In the genomic region with DNA sequence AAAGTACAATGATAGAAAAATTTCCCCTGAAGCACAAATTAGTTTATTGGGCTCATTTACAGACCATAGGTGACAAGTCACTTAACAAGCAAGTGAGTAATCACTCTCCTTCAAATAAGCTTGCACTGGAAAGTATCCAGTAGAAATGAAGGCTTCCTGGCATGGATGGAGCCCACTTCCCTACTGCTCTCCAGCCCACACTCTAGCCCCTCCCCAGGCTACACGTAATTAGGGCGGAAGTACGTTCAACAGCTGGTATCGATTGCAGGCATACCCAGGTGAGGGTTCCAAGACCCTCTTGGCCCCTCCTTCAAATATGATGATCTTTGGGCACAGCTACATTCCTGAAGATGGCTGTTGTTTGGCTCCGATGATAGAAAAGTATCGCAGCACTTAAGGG, we compare ENCODE assay signal across 8 mouse cellular contexts. TPM values are rescaled to one million over a fixed set of nuclear protein-coding genes. Genes with fewer than 3 reads are reported as not detected.
A peak's percentile ranks its signal among the peaks of the same experiment; 100 is the strongest.
DNase-seq lines count a peak whose midpoint lies in the region; ATAC-seq lines count a peak whose summit lies in the region.

No protein-coding gene starts in this region.

- H3K4me3 ChIP-seq in heart, embryonic 16.5 days (ENCODE audit: low read length), result no peak overlapping the region
- H3K4me3 ChIP-seq in midbrain, embryonic 13.5 days (replicated peaks), result peak overlapping the region; percentile 100

- peak overlapping the region; percentile 80; the same call in 1 of the 2 replicates for H3K4me2 ChIP-seq in heart, embryonic 16.5 days (ENCODE audit: low read depth, low read length)
- H3K4me2 ChIP-seq in midbrain, embryonic 13.5 days (replicated peaks), result peak overlapping the region; percentile 72

- WGBS in heart, embryonic 16.5 days, result 57% methylated on average over 6 of the region's 6 CpGs
- WGBS in midbrain, embryonic 13.5 days, result 61% methylated on average over 6 of the region's 6 CpGs

- peaks cover 21% of the 10 kb centered on the region for H3K4me1 ChIP-seq in heart, embryonic 16.5 days (ENCODE audit: control insufficient read depth, insufficient read depth, low read length)
- H3K4me1 ChIP-seq in midbrain, embryonic 13.5 days (replicated peaks), result peaks cover 28% of the 10 kb centered on the region

- DNase-seq in heart, adult 18-20 months, result no peak
- peak; percentile 6 for DNase-seq in R1 (ENCODE audit: low read depth, low spot score)
- peak; percentile 12 for DNase-seq in forelimb bud, embryonic 11.5 days (ENCODE audit: low read depth, low spot score)
- no peak for DNase-seq in adrenal gland, postnatal 36 days
- no peak for DNase-seq in left cerebral cortex, adult 8-10 months (ENCODE audit: low spot score in 2 of 2)

- H3K9me3 ChIP-seq in heart, embryonic 16.5 days (replicated peaks; ENCODE audit: control insufficient read depth, low read length), result no peaks in the 10 kb centered on the region
- H3K9me3 ChIP-seq in midbrain, embryonic 13.5 days, result no peaks in the 10 kb centered on the region

- no peak for ATAC-seq in heart, embryonic 16.5 days (replicated peaks; ENCODE audit: extremely low read depth, insufficient read depth, low FRiP score)
- ATAC-seq in midbrain, embryonic 13.5 days, result no peak
- no peak for ATAC-seq in megakaryocyte progenitor cell, adult 5-6 weeks (replicated peaks; ENCODE audit: poor library complexity)

- H3K27me3 ChIP-seq in heart, embryonic 16.5 days (ENCODE audit: control insufficient read depth, insufficient read depth, low read length), result no peaks in the 10 kb centered on the region
- H3K27me3 ChIP-seq in midbrain, embryonic 13.5 days, result 0 out of 2 replicates have a peak, but pooled peaks cover 4% of the 10 kb centered on the region

- H3K36me3 ChIP-seq in heart, embryonic 16.5 days (ENCODE audit: control insufficient read depth, insufficient read depth), result no peaks in the 10 kb centered on the region
- no peaks in the 10 kb centered on the region for H3K36me3 ChIP-seq in midbrain, embryonic 13.5 days

- no peak overlapping the region for H3K27ac ChIP-seq in heart, embryonic 16.5 days (ENCODE audit: low read length)
- no peak overlapping the region for H3K27ac ChIP-seq in midbrain, embryonic 13.5 days

- H3K9ac ChIP-seq in heart, embryonic 16.5 days (ENCODE audit: low read length), result no peak overlapping the region
- H3K9ac ChIP-seq in midbrain, embryonic 13.5 days (replicated peaks), result no peak overlapping the region

RNA-seq across cellular contexts. Expression of gene Ist1, which starts 1.1 kb away (rescaled TPM):
- polyA plus RNA-seq in heart, embryonic 16.5 days (2015; fragmentation: Nextera tagmentation; extraction: Ambion mirVana), result 95.4 and 98.4 TPM in 2 replicates
- total RNA-seq in heart, adult 18-20 months (2021), result 10 to 100 TPM; 41.4 to 42.8 TPM
- polyA plus RNA-seq in midbrain, embryonic 13.5 days (2015; fragmentation: Nextera tagmentation; extraction: Ambion mirVana), result 182 and 184 TPM in 2 replicates
- total RNA-seq in megakaryocyte progenitor cell, adult 5-6 weeks (2015), result 66.1 and 80.1 TPM in 2 replicates
- total RNA-seq in megakaryocyte progenitor cell, adult 5-6 weeks (2017), result 74.6 and 86.1 TPM in 2 replicates
- total RNA-seq in adrenal gland, postnatal 36 days (2021), result 10 to 100 TPM; 85.7 to 89.3 TPM
- 10 to 100 TPM; 71.8 to 75.1 (median 72.0) TPM for total RNA-seq in left cerebral cortex, adult 8-10 months (2022)

RNA-seq across cellular contexts. Expression of gene Zfp821, which starts 11.2 kb away (rescaled TPM):
- polyA plus RNA-seq in heart, embryonic 16.5 days (2015; fragmentation: Nextera tagmentation; extraction: Ambion mirVana), result 17.1 and 18.5 TPM in 2 replicates
- 1 to 10 TPM; 4.5 to 5.8 TPM for total RNA-seq in heart, adult 18-20 months (2021)
- 80.2 and 85.4 TPM in 2 replicates for polyA plus RNA-seq in midbrain, embryonic 13.5 days (2015; fragmentation: Nextera tagmentation; extraction: Ambion mirVana)
- 2.2 and 3.8 TPM in 2 replicates for total RNA-seq in megakaryocyte progenitor cell, adult 5-6 weeks (2015)
- total RNA-seq in megakaryocyte progenitor cell, adult 5-6 weeks (2017), result 3.8 and 6.4 TPM in 2 replicates
- total RNA-seq in adrenal gland, postnatal 36 days (2021), result 10 to 100 TPM in 1 of 2 experiments, 1 to 10 TPM in 1; 9.9 to 10.9 TPM
- total RNA-seq in left cerebral cortex, adult 8-10 months (2022), result 10 to 100 TPM; 38.5 to 41.9 (median 39.0) TPM

RNA-seq across cellular contexts. Expression of gene Atxn1l, which starts 43.4 kb away (rescaled TPM):
- 4.9 TPM in 2 replicates for polyA plus RNA-seq in heart, embryonic 16.5 days (2015; fragmentation: Nextera tagmentation; extraction: Ambion mirVana)
- 10 to 100 TPM; 21.2 TPM for total RNA-seq in heart, adult 18-20 months (2021)
- polyA plus RNA-seq in midbrain, embryonic 13.5 days (2015; fragmentation: Nextera tagmentation; extraction: Ambion mirVana), result 3.7 and 4.4 TPM in 2 replicates
- total RNA-seq in megakaryocyte progenitor cell, adult 5-6 weeks (2015), result 8.7 and 16.2 TPM in 2 replicates
- total RNA-seq in megakaryocyte progenitor cell, adult 5-6 weeks (2017), result 13.7 and 14.7 TPM in 2 replicates
- 10 to 100 TPM; 39.2 to 50.2 TPM for total RNA-seq in adrenal gland, postnatal 36 days (2021)
- total RNA-seq in left cerebral cortex, adult 8-10 months (2022), result 10 to 100 TPM; 39.5 to 50.7 (median 43.0) TPM

Comparison
In these comparisons a context has a peak if more than half of its experiments do, and no peak if none do; other contexts are left out.
1. DNase-seq: peak in R1 (single experiment) and forelimb bud, embryonic 11.5 days (single experiment); none in heart, adult 18-20 months (0 of 2), adrenal gland, postnatal 36 days (0 of 2) and left cerebral cortex, adult 8-10 months (0 of 2).